Comparison of ENCODE assay signal across 23 mouse cellular contexts in the genomic region with DNA sequence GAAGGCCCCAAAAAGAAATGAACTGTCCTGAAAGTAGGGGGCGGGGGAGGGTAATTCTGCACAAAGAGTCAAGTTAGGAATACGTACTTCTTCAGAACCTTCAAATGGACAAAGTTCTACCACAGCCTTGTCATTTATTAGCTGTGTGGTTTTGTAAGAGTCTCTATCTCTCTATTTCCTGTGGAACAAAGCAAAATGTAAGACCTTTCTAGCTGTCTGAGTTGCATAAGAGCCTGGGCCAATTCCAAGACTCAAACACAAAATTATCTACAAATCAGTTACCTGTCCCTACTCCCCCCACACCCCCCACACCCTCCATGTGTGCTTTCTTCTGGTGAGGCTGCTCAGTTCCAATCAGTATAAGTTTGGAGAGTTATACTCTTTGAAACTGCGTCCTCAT. TPM values are rescaled to one million over a fixed set of nuclear protein-coding genes. Genes with fewer than 3 reads are reported as not detected.
A peak's percentile ranks its signal among the peaks of the same experiment; 100 is the strongest.
DNase-seq lines count a peak whose midpoint lies in the region; TF ChIP-seq lines count a peak whose summit lies in the region.
"Had no signal": no experiment of that assay in that cellular context is flagged by ENCODE, and none has a peak within 500 bp of the region (broad histone marks: within the 10 kb centered on the region; RNA-seq: fewer than 3 reads in every experiment).

No protein-coding gene starts in this region.

- H3K27ac ChIP-seq in kidney, adult 2 months (ENCODE audit: insufficient read depth, low read depth, low read length), result no peak overlapping the region
- H3K27ac ChIP-seq: embryonic facial prominence, embryonic 12.5 days; embryonic facial prominence, embryonic 15.5 days; gastrocnemius, adult 2 months; heart, embryonic 13.5 days; hindbrain, embryonic 14.5 days had no signal

- 80% methylated on average over 3 of the region's 3 CpGs for WGBS in kidney, adult 2 months

- TF ChIP-seq POLR2A in kidney, adult 2 months (IDR thresholded peaks at IDR 0.05; ENCODE audit: low read depth, low read length), result no peak

- no peaks in the 10 kb centered on the region for H3K36me3 ChIP-seq in kidney, adult 2 months (ENCODE audit: control insufficient read depth, insufficient read depth, low read length)
- H3K36me3 ChIP-seq: embryonic facial prominence, embryonic 15.5 days had no signal

- no peaks in the 10 kb centered on the region for H3K27me3 ChIP-seq in kidney, adult 2 months (replicated peaks; ENCODE audit: control insufficient read depth, insufficient read depth, low read length)
- H3K27me3 ChIP-seq: embryonic facial prominence, embryonic 12.5 days; embryonic facial prominence, embryonic 15.5 days had no signal

- TF ChIP-seq CTCF in kidney, adult 2 months (conservative IDR thresholded peaks at IDR 0.05; ENCODE audit: insufficient read depth, insufficient read length, low read depth, low read length), result no peak

- DNase-seq in kidney, adult 2 months, result peak; percentile 69
- no peak for DNase-seq in kidney, postnatal 14 days
- peak; percentile 26 to 36 for DNase-seq in kidney, postnatal 36 days
- no peak for DNase-seq in kidney, adult 11 months
- peak; percentile 12 for DNase-seq in urinary bladder, postnatal 14 days (ENCODE audit: low spot score)
- no peak for DNase-seq in urinary bladder, adult 18-20 months (ENCODE audit: low spot score in 2 of 2)
- no peak for DNase-seq in right cerebral cortex, postnatal 25 days
- DNase-seq: adrenal gland, adult 2 months; adrenal gland, postnatal 14 days; B cell, adult 2 months; cerebellum, adult 11 months; cerebellum, adult 2 months; cerebellum, adult 9-11 months; cerebellum, postnatal 25 days; forebrain, postnatal 0 days; gastrocnemius, adult 2 months; gastrocnemius, postnatal 14 days; heart, postnatal 14 days; heart, postnatal 4 days had no signal

- peaks cover 9% of the 10 kb centered on the region; the same call in 1 of the 2 replicates for H3K4me1 ChIP-seq in kidney, adult 2 months (ENCODE audit: control insufficient read depth, insufficient read depth, low read length)

- no peak overlapping the region for H3K4me3 ChIP-seq in kidney, adult 2 months (ENCODE audit: insufficient read depth, low read depth, low read length)
- H3K4me3 ChIP-seq: embryonic facial prominence, embryonic 12.5 days; embryonic facial prominence, embryonic 15.5 days; gastrocnemius, adult 2 months; heart, embryonic 13.5 days had no signal

RNA-seq across cellular contexts. Expression of a gene that starts 5.0 kb away (rescaled TPM):
- polyA plus RNA-seq in kidney, adult 2 months (2012; rRNA removed), result 11.9 and 13.0 TPM in 2 replicates

Comparison
In these comparisons a context has a peak if more than half of its experiments do, and no peak if none do; other contexts are left out.
1. DNase-seq: peak in kidney, adult 2 months (single experiment), kidney, postnatal 36 days (2 of 2) and urinary bladder, postnatal 14 days (single experiment); none in kidney, postnatal 14 days (single experiment), kidney, adult 11 months (single experiment), urinary bladder, adult 18-20 months (0 of 2) and right cerebral cortex, postnatal 25 days (single experiment).